24 mouse cellular contexts compared by ENCODE assay signal in the genomic region with DNA sequence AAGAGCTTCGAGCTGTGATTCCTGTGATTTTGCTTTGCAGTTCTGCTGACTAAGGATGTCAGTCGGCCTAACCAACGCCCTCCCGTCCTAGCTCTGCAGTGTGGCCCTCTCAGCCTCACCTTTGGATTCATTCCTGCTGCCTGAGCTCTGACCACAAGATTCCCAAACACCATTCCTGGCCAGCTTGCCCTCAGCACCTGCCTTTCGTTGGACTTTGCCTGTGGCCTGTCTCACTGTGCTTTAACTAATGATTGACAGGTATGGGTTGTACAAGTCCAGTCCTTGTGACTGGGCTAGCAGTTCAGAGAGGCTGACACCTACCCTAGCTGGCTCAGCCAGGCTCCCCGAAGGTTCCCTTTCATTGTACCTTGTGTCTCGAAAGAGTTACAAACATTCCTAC. TPM values are rescaled to one million over a fixed set of nuclear protein-coding genes. Genes with fewer than 3 reads are reported as not detected.
DNase-seq lines count a peak whose midpoint lies in the region; ATAC-seq lines count a peak whose summit lies in the region.
"Had no signal": no experiment of that assay in that cellular context is flagged by ENCODE, and none has a peak within 500 bp of the region (broad histone marks: within the 10 kb centered on the region; RNA-seq: fewer than 3 reads in every experiment).

No protein-coding gene starts in this region.

- 0 out of 2 replicates have a peak overlapping the region, but pooled peaks have one; percentile 19 for H3K27ac ChIP-seq in intestine, embryonic 15.5 days
- H3K27ac ChIP-seq in liver, embryonic 15.5 days (replicated peaks) = peak overlapping the region; percentile 79
- H3K27ac ChIP-seq: embryonic facial prominence, embryonic 12.5 days; gastrocnemius, adult 2 months; hindbrain, embryonic 10.5 days; neural tube, embryonic 13.5 days had no signal

- H3K36me3 ChIP-seq in intestine, embryonic 15.5 days = no peaks in the 10 kb centered on the region
- H3K36me3 ChIP-seq in liver, embryonic 15.5 days (replicated peaks) = no peaks in the 10 kb centered on the region
- H3K36me3 ChIP-seq: embryonic facial prominence, embryonic 12.5 days; hindbrain, embryonic 10.5 days; neural tube, embryonic 13.5 days had no signal

- no peaks in the 10 kb centered on the region for H3K27me3 ChIP-seq in intestine, embryonic 15.5 days (replicated peaks)
- H3K27me3 ChIP-seq in liver, embryonic 15.5 days = no peaks in the 10 kb centered on the region
- H3K27me3 ChIP-seq: CH12.LX; embryonic facial prominence, embryonic 12.5 days; neural tube, embryonic 13.5 days had no signal

- peak; percentile 96 for DNase-seq in kidney, adult 9 months
- DNase-seq in kidney, postnatal 36 days = peak; percentile 75 to 93
- no peak for DNase-seq in frontal cortex, postnatal 36 days (ENCODE audit: low spot score in 2 of 2)
- no peak for DNase-seq in c-Kit-positive CD71-positive TER-119-positive erythroid progenitor cells, embryonic 14.5 days (ENCODE audit: low spot score)
- DNase-seq in gastrocnemius, adult 18-20 months (ENCODE audit: low spot score) = no peak
- DNase-seq in cerebellum, adult 8-10 months = no peak
- DNase-seq: adrenal gland, postnatal 10 days; cerebellum, adult 11-12 months; gastrocnemius, adult 2 months; heart, adult 18-20 months; lung, postnatal 10 days; right cerebral cortex, postnatal 14 days; thymus, adult 18-20 months had no signal

- 69% methylated on average over 7 of the region's 7 CpGs for WGBS in intestine, embryonic 15.5 days
- WGBS in liver, embryonic 15.5 days (ENCODE audit: insufficient replicate concordance) = 50% methylated on average over 7 of the region's 7 CpGs

- 0 out of 2 replicates have a peak, but pooled peaks cover 5% of the 10 kb centered on the region for H3K4me1 ChIP-seq in intestine, embryonic 15.5 days (replicated peaks)
- H3K4me1 ChIP-seq in liver, embryonic 15.5 days (replicated peaks) = peaks cover 7% of the 10 kb centered on the region; the same call in 1 of the 2 replicates
- H3K4me1 ChIP-seq: hindbrain, embryonic 10.5 days; neural tube, embryonic 13.5 days had no signal

- H3K9ac ChIP-seq in intestine, embryonic 15.5 days = no peak overlapping the region
- H3K9ac ChIP-seq in liver, embryonic 15.5 days = no peak overlapping the region
- H3K9ac ChIP-seq: embryonic facial prominence, embryonic 12.5 days; neural tube, embryonic 13.5 days had no signal

- peak; percentile 90 for ATAC-seq in intestine, embryonic 15.5 days
- peak; percentile 86 for ATAC-seq in liver, embryonic 15.5 days (ENCODE audit: insufficient read depth)
- ATAC-seq: forebrain, embryonic 16.5 days had no signal

- no peak overlapping the region for H3K4me2 ChIP-seq in intestine, embryonic 15.5 days (replicated peaks)
- no peak overlapping the region for H3K4me2 ChIP-seq in liver, embryonic 15.5 days
- H3K4me2 ChIP-seq: embryonic facial prominence, embryonic 12.5 days; neural tube, embryonic 13.5 days had no signal

- H3K9me3 ChIP-seq in intestine, embryonic 15.5 days = no peaks in the 10 kb centered on the region
- H3K9me3 ChIP-seq in liver, embryonic 15.5 days (replicated peaks) = no peaks in the 10 kb centered on the region
- H3K9me3 ChIP-seq: embryonic facial prominence, embryonic 12.5 days; hindbrain, embryonic 10.5 days; neural tube, embryonic 13.5 days had no signal

- no peak overlapping the region for H3K4me3 ChIP-seq in intestine, embryonic 15.5 days (replicated peaks)
- H3K4me3 ChIP-seq in liver, embryonic 15.5 days (replicated peaks) = no peak overlapping the region
- H3K4me3 ChIP-seq: embryonic facial prominence, embryonic 12.5 days; gastrocnemius, adult 2 months; hindbrain, embryonic 10.5 days; neural tube, embryonic 13.5 days had no signal

RNA-seq across cellular contexts. Expression of a gene that starts 15.4 kb away (rescaled TPM):
- polyA plus RNA-seq in intestine, embryonic 15.5 days (2015; fragmentation: Nextera tagmentation; extraction: Ambion mirVana) = 5.6 and 6.5 TPM in 2 replicates
- polyA plus RNA-seq in liver, embryonic 15.5 days (2015; fragmentation: Nextera tagmentation; extraction: Ambion mirVana) = 16.0 and 16.7 TPM in 2 replicates
- under 1 TPM; 0.11 to 0.83 TPM for total RNA-seq in gastrocnemius, adult 18-20 months (2021)
- total RNA-seq: CH12.LX; megakaryocyte-erythroid progenitor cell, adult 5-6 weeks had no signal

RNA-seq across cellular contexts. Expression of a gene that starts 26.6 kb away (rescaled TPM):
- 0.09 TPM in 1 of 2 replicates, not detected in the other for polyA plus RNA-seq in intestine, embryonic 15.5 days (2015; fragmentation: Nextera tagmentation; extraction: Ambion mirVana)
- polyA plus RNA-seq in liver, embryonic 15.5 days (2015; fragmentation: Nextera tagmentation; extraction: Ambion mirVana) = not detected in 2 replicates
- not detected for total RNA-seq in gastrocnemius, adult 18-20 months (2021)
- total RNA-seq: adrenal gland, postnatal 10 days; CH12.LX; gastrocnemius, adult 2 months; heart, adult 18-20 months; megakaryocyte-erythroid progenitor cell, adult 5-6 weeks had no signal
- polyA plus RNA-seq: brain, embryonic 14.5 days; embryonic facial prominence, embryonic 12.5 days; forebrain, embryonic 16.5 days; heart, embryonic 16.5 days; hindbrain, embryonic 10.5 days; limb, embryonic 14.5 days; neural tube, embryonic 13.5 days had no signal

RNA-seq across cellular contexts. Expression of a gene that starts 31.2 kb away (rescaled TPM):
- polyA plus RNA-seq in intestine, embryonic 15.5 days (2015; fragmentation: Nextera tagmentation; extraction: Ambion mirVana) = 0.06 and 0.19 TPM in 2 replicates
- 0.35 and 0.38 TPM in 2 replicates for polyA plus RNA-seq in liver, embryonic 15.5 days (2015; fragmentation: Nextera tagmentation; extraction: Ambion mirVana)
- total RNA-seq in gastrocnemius, adult 18-20 months (2021) = not detected
- total RNA-seq: CH12.LX; megakaryocyte-erythroid progenitor cell, adult 5-6 weeks had no signal
- polyA plus RNA-seq: hindbrain, embryonic 10.5 days had no signal

RNA-seq across cellular contexts. Expression of a gene that starts 44.3 kb away (rescaled TPM):
- polyA plus RNA-seq in intestine, embryonic 15.5 days (2015; fragmentation: Nextera tagmentation; extraction: Ambion mirVana) = 0.20 and 0.70 TPM in 2 replicates
- not detected in 2 replicates for polyA plus RNA-seq in liver, embryonic 15.5 days (2015; fragmentation: Nextera tagmentation; extraction: Ambion mirVana)
- not detected for total RNA-seq in gastrocnemius, adult 18-20 months (2021)
- total RNA-seq: adrenal gland, postnatal 10 days; CH12.LX; gastrocnemius, adult 2 months; heart, adult 18-20 months; megakaryocyte-erythroid progenitor cell, adult 5-6 weeks had no signal
- polyA plus RNA-seq: heart, embryonic 16.5 days had no signal

Comparison
In these comparisons a context has a peak if more than half of its experiments do, and no peak if none do; other contexts are left out.
1. DNase-seq: peak in kidney, adult 9 months (single experiment) and kidney, postnatal 36 days (2 of 2); none in frontal cortex, postnatal 36 days (0 of 2), c-Kit-positive CD71-positive TER-119-positive erythroid progenitor cells, embryonic 14.5 days (single experiment), gastrocnemius, adult 18-20 months (single experiment) and cerebellum, adult 8-10 months (single experiment).